Mouse (Mus musculus) stomach, postnatal 0 days (tissue): ENCODE data around the gene Gm45837.

ENCODE experiments used
- CTCF ChIP-seq: IDR thresholded peaks from 2 replicates; pipeline ENCODE4 v1.5.1; 2016; ENCODE audit warnings: antibody characterized with exemption, low read depth, mild to moderate bottlenecking, moderate library complexity
- EP300 ChIP-seq: optimal IDR thresholded peaks from 2 replicates; pipeline ENCODE3; 2016; ENCODE audit warnings: antibody characterized with exemption

DNA sequence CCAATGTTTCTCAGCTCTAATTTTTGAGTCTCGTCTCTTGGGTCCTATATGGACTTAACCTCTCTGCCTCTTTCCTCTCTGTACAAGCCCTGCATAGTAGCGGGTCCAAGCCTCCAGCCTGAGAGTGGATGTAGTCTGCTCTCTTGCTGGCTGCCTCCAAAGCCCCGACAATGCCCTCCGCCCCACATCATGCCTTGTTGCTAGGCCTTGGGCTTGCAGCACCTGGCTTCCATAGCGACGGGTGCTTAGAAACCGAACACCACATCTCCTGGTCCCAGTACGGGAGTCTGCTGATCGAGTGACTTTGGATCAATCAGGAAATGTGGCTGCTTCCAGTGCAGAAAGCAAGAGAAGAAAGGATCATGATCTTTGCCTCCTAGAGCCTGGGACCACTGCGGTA lies 32.4 kb downstream of the Gm45837 start:
- TF ChIP-seq CTCF (no peak), EP300 (no peak)
